Mouse (Mus musculus): ENCODE measurements around the gene Ms4a1. TPM values are rescaled to one million over a fixed set of nuclear protein-coding genes. Genes with fewer than 3 reads are reported as not detected.
"Not testable (repeated sequence)": the region's sequence is repeated elsewhere in the genome, so short reads cannot be mapped to it uniquely, and the experiment has no call there.

Gene Ms4a1
- polyA plus RNA-seq, 1 experiment from 2014 or later = not detected

DNA sequence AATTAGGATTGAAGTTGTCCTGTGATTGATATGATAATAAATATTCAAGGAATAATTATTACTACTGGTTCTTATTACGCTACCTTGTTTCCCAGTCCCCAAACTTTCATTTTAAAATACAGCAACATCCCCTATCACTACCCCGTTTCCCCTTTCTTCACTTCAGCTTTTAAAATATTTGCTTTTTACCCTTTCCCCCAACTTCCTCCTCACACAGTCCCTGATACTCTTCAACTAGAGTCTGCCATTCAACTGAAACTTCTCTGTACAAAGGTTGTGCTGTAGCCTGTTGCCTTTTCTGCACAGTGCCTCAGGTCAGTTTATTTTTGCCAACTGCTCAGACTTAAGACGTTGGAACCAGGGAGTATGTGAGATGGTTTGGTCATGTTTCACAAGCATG is 2.5 kb downstream of the Ms4a1 start:
- no peak overlapping the region for H3K4me2 ChIP-seq (replicated peaks)
- WGBS = 91% methylated on average over 3 of the region's 3 CpGs
- H3K4me3 ChIP-seq (replicated peaks) = no peak overlapping the region
- H3K4me1 ChIP-seq (replicated peaks) = no peaks in the 10 kb centered on the region
- no peak overlapping the region for H3K9ac ChIP-seq (replicated peaks)
- no peaks in the 10 kb centered on the region for H3K27me3 ChIP-seq
- no peak overlapping the region for H3K27ac ChIP-seq
- H3K36me3 ChIP-seq = no peaks in the 10 kb centered on the region
- ATAC-seq = no peak
- H3K9me3 ChIP-seq = no peaks in the 10 kb centered on the region

DNA sequence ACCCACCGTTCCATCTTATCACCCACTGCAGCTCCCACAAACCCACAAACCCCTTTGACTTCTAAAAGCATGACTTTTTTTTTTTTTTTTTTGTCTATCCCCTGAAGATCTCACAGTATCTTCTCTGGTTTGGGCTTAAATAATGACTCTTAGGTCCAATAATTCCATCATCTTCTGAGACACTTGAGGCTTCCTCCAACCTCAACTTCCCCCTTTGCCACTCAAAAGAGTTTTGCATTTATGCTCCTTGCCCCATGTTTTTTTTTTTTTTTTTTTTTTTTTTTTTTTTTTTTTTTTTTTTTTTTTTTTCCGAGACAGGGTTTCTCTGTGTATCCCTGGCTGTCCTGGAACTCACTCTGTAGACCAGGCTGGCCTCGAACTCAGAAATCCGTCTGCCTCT is 3.1 kb downstream of the Ms4a1 start:
- WGBS = 81% methylated on average over 4 of the region's 4 CpGs
- H3K4me1 ChIP-seq (replicated peaks); H3K4me2 ChIP-seq (replicated peaks); ATAC-seq; H3K9ac ChIP-seq (replicated peaks); H3K36me3 ChIP-seq; H3K27ac ChIP-seq; H3K27me3 ChIP-seq; H3K9me3 ChIP-seq; H3K4me3 ChIP-seq (replicated peaks): not testable (repeated sequence)

DNA sequence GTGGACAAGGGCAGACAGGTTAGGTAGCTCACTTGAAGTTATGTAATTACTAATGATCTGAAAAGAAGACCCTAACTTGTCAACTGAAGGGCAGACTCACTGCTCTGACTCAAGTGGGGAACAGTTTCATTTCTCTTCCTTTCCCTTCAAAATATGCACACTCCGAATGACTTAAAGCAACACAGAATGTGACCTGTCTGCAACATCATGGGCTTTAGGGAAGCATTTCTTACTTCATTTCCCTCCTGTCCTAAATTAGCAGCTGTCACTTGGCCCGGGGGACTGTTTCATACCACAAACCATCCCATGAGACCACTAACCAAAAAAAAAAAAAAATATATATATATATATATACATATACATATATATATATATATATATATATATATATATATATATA is 4.5 kb downstream of the Ms4a1 start:
- no peak overlapping the region for H3K4me2 ChIP-seq (replicated peaks)
- no peak overlapping the region for H3K4me3 ChIP-seq (replicated peaks)
- WGBS = 81% methylated on average over 2 of the region's 2 CpGs

DNA sequence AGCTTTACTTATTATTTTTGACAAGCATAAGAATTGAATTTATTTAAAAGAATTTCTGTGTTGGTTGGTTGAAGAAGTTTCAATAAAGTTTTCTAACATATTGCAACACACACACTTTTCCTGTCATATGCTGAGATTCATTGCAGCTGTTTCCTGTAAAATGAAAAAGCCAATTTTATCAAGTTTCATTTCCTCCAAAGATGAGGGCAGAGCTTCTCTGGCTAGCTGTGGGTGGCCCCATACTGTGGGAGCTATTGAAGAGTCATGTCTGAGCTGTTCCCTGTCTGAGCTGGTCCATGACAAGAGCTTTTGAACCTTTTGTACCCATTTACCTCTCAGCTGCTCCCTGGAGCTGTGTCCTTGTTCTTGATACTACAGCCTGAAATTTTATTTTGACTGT is 21.8 kb downstream of the Ms4a1 start:
- no peaks in the 10 kb centered on the region for H3K9me3 ChIP-seq
- no peak overlapping the region for H3K27ac ChIP-seq
- H3K9ac ChIP-seq (replicated peaks) = no peak overlapping the region
- H3K4me1 ChIP-seq (replicated peaks) = no peaks in the 10 kb centered on the region
- ATAC-seq = no peak
- H3K36me3 ChIP-seq = no peaks in the 10 kb centered on the region
- H3K27me3 ChIP-seq = no peaks in the 10 kb centered on the region
- H3K4me2 ChIP-seq (replicated peaks) = no peak overlapping the region
- no peak overlapping the region for H3K4me3 ChIP-seq (replicated peaks)

More for the DNA sequence above, 4.5 kb downstream of the Ms4a1 start:
- H3K9me3 ChIP-seq = no peaks in the 10 kb centered on the region
- no peak overlapping the region for H3K27ac ChIP-seq
- no peaks in the 10 kb centered on the region for H3K27me3 ChIP-seq
- no peak overlapping the region for H3K9ac ChIP-seq (replicated peaks)
- ATAC-seq = no peak
- no peaks in the 10 kb centered on the region for H3K4me1 ChIP-seq (replicated peaks)
- H3K36me3 ChIP-seq = no peaks in the 10 kb centered on the region

DNA sequence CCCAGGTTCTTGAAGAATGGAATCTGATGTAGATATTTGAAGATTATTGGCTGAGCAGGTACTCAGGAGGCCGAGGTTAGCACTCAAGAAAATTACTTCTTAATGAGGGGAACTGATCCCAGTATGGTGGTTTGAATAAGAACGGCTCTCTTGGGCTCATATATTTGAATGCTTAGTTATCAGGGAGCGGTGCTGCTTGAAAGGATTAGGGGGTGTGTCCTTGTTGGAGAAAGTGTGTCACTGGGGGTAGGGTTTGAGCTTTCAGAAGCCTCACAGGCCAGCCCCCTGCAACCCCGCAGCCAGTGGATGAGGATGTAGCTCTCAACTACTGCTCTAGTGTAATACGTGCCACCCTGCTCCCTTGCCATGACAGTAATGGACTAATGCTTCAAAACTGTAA is 23.5 kb downstream of the Ms4a1 start:
- ATAC-seq = peak; percentile 37; the same call in 1 of the 2 replicates
- H3K4me2 ChIP-seq (replicated peaks) = no peak overlapping the region
- H3K27ac ChIP-seq = no peak overlapping the region
- no peaks in the 10 kb centered on the region for H3K9me3 ChIP-seq
- no peak overlapping the region for H3K4me3 ChIP-seq (replicated peaks)
- H3K36me3 ChIP-seq = no peaks in the 10 kb centered on the region
- 53% methylated on average over 5 of the region's 5 CpGs for WGBS
- no peaks in the 10 kb centered on the region for H3K4me1 ChIP-seq (replicated peaks)
- no peaks in the 10 kb centered on the region for H3K27me3 ChIP-seq
- no peak overlapping the region for H3K9ac ChIP-seq (replicated peaks)

DNA sequence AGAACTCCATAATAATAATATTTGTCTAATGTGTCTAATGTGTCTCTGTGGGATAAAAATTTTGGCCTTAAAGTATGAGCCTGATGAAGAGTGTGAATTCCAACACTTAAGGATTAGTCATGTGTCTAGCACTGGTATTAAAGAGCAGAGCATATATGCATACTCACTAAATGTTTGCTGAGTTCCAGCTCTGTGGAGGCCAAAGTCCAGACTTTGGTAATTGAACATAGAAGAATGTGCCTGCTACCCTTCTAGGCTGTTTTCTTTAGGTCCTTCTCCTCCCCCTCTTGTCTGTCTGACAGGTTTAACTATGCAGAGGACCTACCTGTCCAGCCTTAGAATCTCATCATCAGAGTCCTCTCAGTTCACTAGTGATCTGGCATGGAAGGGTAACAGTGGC is 30.2 kb downstream of the Ms4a1 start:
- no peaks in the 10 kb centered on the region for H3K9me3 ChIP-seq

DNA sequence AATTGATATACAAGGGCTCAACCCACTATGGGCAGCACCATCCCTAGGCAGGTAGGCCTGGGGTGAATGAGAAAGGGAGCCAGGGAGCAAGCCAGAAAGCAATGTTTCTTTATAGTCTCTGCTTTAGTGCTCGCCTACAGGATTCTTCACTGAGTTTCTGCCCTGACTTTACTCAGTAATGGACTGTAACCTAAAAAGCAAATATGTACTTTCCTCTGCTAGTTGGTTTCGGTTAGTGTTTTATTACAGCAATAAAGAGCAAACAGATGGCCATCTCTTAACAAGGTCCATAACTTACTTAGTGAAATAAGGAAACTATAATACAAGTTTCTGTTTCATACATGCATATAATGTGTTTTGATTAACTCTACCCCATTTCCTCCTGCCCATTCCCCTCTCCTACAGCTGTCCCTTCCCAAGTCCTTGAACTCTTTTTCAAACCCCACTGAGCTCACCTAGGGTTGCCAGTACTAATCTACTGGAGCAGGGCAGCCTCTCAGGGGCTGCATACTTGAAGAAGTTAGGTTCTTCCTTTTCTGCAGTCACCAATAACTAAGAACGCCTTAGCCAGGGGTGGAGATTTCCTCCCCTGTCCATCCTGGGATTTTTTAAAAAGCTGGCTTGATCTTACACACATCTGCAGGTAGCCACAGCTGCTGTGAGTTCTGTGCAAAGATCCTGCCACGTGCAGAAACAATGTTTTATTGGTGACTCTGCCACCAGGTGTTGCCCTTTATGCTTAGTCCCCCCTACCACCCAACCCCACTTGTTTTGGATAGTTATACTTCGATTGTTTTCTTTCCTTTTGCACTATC is 30.9 kb downstream of the Ms4a1 start:
- Histone ChIP-seq H3K27ac (no peak overlapping the region), H3K4me1 (replicated peaks) (no peaks in the 10 kb centered on the region), H3K4me2 (replicated peaks) (no peak overlapping the region), H3K27me3 (no peaks in the 10 kb centered on the region), H3K36me3 (no peaks in the 10 kb centered on the region), H3K4me3 (replicated peaks) (no peak overlapping the region), H3K9me3 (no peaks in the 10 kb centered on the region), H3K9ac (replicated peaks) (no peak overlapping the region)
- WGBS = 71% methylated on average over 5 of the region's 5 CpGs
- no peak for ATAC-seq

More for the DNA sequence above, 30.2 kb downstream of the Ms4a1 start:
- Histone ChIP-seq H3K4me2 (replicated peaks) (no peak overlapping the region), H3K4me3 (replicated peaks) (no peak overlapping the region), H3K4me1 (replicated peaks) (no peaks in the 10 kb centered on the region), H3K27ac (no peak overlapping the region), H3K9ac (replicated peaks) (no peak overlapping the region), H3K36me3 (no peaks in the 10 kb centered on the region), H3K27me3 (no peaks in the 10 kb centered on the region)
- ATAC-seq = no peak

DNA sequence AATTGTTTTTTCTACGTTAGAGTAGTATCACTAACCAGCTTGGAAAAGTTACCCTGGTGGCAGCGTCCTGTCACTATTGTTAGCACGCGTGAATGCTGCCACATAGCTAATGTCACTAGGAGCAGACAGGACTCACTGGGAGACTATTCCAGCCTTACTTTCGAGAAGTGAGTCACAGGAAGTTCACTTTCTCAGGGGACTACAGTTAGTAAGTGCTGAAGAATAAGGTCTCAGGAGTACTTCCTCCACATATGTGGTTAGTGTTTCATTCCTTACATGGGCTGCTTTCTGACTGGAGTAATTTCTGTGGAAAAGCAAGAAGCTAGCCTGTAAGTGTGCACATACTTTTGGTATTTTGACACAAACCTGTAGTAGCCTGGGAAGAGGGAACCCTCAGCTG is 31.8 kb downstream of the Ms4a1 start:
- Histone ChIP-seq H3K27me3 (no peaks in the 10 kb centered on the region), H3K9ac (replicated peaks) (no peak overlapping the region), H3K4me3 (replicated peaks) (no peak overlapping the region), H3K27ac (no peak overlapping the region), H3K4me1 (replicated peaks) (no peaks in the 10 kb centered on the region), H3K4me2 (replicated peaks) (no peak overlapping the region), H3K36me3 (no peaks in the 10 kb centered on the region), H3K9me3 (no peaks in the 10 kb centered on the region)
- WGBS = 83% methylated on average over 5 of the region's 5 CpGs
- no peak for ATAC-seq

DNA sequence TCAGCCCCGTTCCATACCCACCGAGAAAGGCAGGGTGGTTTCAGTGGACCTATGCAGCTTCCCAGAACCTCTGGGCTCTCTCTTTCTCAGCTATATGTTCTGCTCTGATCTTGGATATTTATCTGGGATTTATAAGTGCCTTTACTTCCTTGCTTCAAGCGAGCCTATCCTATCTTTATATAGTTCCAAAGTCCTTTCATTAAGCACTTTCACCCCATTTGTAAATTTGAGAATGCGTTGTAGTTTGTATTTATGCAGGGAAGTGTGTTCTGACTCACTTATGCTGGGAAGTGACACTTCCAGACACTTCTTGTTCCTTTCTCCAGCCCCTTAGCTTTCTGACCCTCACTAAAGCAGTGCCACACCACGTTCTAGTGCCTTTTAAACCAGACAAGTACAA is 33.7 kb downstream of the Ms4a1 start, which contains the start of gene Ms4a12:
TSS of gene Ms4a12 (minus strand) at position 101 of the 400 bp plus-strand sequence.
- H3K27ac ChIP-seq = no peak within 1 kb of the TSS

More for the DNA sequence above, 33.7 kb downstream of the Ms4a1 start, which contains the start of gene Ms4a12:
- Histone ChIP-seq H3K27me3 (no peaks in the 10 kb centered on the region), H3K9me3 (no peaks in the 10 kb centered on the region), H3K4me3 (replicated peaks) (no peak within 1 kb of the TSS), H3K9ac (replicated peaks) (no peak within 1 kb of the TSS), H3K36me3 (no peaks in the 10 kb centered on the region), H3K4me1 (replicated peaks) (no peaks in the 10 kb centered on the region), H3K4me2 (replicated peaks) (no peak within 1 kb of the TSS)
- 78% methylated on average over 5 of the region's 5 CpGs for WGBS
- ATAC-seq = no peak

Other genes with a start within 250 kb of the Ms4a1 start
- not detected in 2 replicates for gene Ms4a18, start 248.2 kb downstream of the Ms4a1 start, polyA plus RNA-seq (2015; fragmentation: Nextera tagmentation; extraction: Ambion mirVana)
- not detected in 2 replicates for gene Ms4a8a, start 185.1 kb downstream of the Ms4a1 start, polyA plus RNA-seq (2015; fragmentation: Nextera tagmentation; extraction: Ambion mirVana)
- gene 1700017D01Rik, start 135.4 kb downstream of the Ms4a1 start, polyA plus RNA-seq (2015; fragmentation: Nextera tagmentation; extraction: Ambion mirVana) = not detected in 2 replicates
- gene 1700025F22Rik, start 100.9 kb downstream of the Ms4a1 start, polyA plus RNA-seq (2015; fragmentation: Nextera tagmentation; extraction: Ambion mirVana) = not detected in 2 replicates
- gene Ms4a13, start 69.5 kb downstream of the Ms4a1 start, polyA plus RNA-seq (2015; fragmentation: Nextera tagmentation; extraction: Ambion mirVana) = not detected in 2 replicates
- gene Ms4a12, start 33.8 kb downstream of the Ms4a1 start, polyA plus RNA-seq (2015; fragmentation: Nextera tagmentation; extraction: Ambion mirVana) = not detected in 2 replicates
- not detected in 2 replicates for gene Ms4a5, start 17.6 kb upstream of the Ms4a1 start, polyA plus RNA-seq (2015; fragmentation: Nextera tagmentation; extraction: Ambion mirVana)
- not detected in 2 replicates for gene Ms4a14, start 48.2 kb upstream of the Ms4a1 start, polyA plus RNA-seq (2015; fragmentation: Nextera tagmentation; extraction: Ambion mirVana)
- 2.6 and 3.6 TPM in 2 replicates for gene Ms4a7, start 69.9 kb upstream of the Ms4a1 start, polyA plus RNA-seq (2015; fragmentation: Nextera tagmentation; extraction: Ambion mirVana)
- 1.5 and 2.1 TPM in 2 replicates for gene Ms4a4a, start 109.3 kb upstream of the Ms4a1 start, polyA plus RNA-seq (2015; fragmentation: Nextera tagmentation; extraction: Ambion mirVana)
- gene Ms4a4c, start 138.5 kb upstream of the Ms4a1 start, polyA plus RNA-seq (2015; fragmentation: Nextera tagmentation; extraction: Ambion mirVana) = not detected in 2 replicates
- gene Ms4a4b, start 177.3 kb upstream of the Ms4a1 start, polyA plus RNA-seq (2015; fragmentation: Nextera tagmentation; extraction: Ambion mirVana) = not detected in 2 replicates
- 1.9 and 2.0 TPM in 2 replicates for gene Ms4a6c, start 203.1 kb upstream of the Ms4a1 start, polyA plus RNA-seq (2015; fragmentation: Nextera tagmentation; extraction: Ambion mirVana)
- not detected in 2 replicates for gene Gm8369, start 219.7 kb upstream of the Ms4a1 start, polyA plus RNA-seq (2015; fragmentation: Nextera tagmentation; extraction: Ambion mirVana)

All from midbrain, embryonic 13.5 days (tissue).